ENCODE assay signal across 10 mouse cellular contexts in genomic region chr4:100097364-100097979, GRCm38 (mm10). TPM values are rescaled to one million over a fixed set of nuclear protein-coding genes. Genes with fewer than 3 reads are reported as not detected.
A peak's percentile ranks its signal among the peaks of the same experiment; 100 is the strongest.
DNase-seq lines count a peak whose midpoint lies in the region; ATAC-seq and TF ChIP-seq lines count a peak whose summit lies in the region.
"Had no signal": no experiment of that assay in that cellular context is flagged by ENCODE, and none has a peak within 500 bp of the region (broad histone marks: within the 10 kb centered on the region; RNA-seq: fewer than 3 reads in every experiment).

No protein-coding gene starts in this region.

- peak overlapping the region; percentile 84 for H3K4me3 ChIP-seq in kidney, embryonic 15.5 days (replicated peaks)
- H3K4me3 ChIP-seq in embryonic facial prominence, embryonic 12.5 days = peak overlapping the region; percentile 78
- H3K4me3 ChIP-seq in hindbrain, embryonic 14.5 days (replicated peaks; ENCODE audit: low read length) = peak overlapping the region; percentile 70
- H3K4me3 ChIP-seq in midbrain, postnatal 0 days (ENCODE audit: low read depth, low read length) = peak overlapping the region; percentile 67; the same call in 1 of the 2 replicates

- TF ChIP-seq CTCF in midbrain, postnatal 0 days (IDR thresholded peaks at IDR 0.05) = no peak

- no peaks in the 10 kb centered on the region for H3K36me3 ChIP-seq in kidney, embryonic 15.5 days
- H3K36me3 ChIP-seq in embryonic facial prominence, embryonic 12.5 days = no peaks in the 10 kb centered on the region
- no peaks in the 10 kb centered on the region for H3K36me3 ChIP-seq in hindbrain, embryonic 14.5 days (replicated peaks; ENCODE audit: control insufficient read depth, insufficient read depth)
- no peaks in the 10 kb centered on the region for H3K36me3 ChIP-seq in midbrain, postnatal 0 days (ENCODE audit: insufficient read depth, low read length)
- H3K36me3 ChIP-seq: liver, embryonic 13.5 days had no signal

- H3K27ac ChIP-seq in kidney, embryonic 15.5 days = 0 out of 2 replicates have a peak overlapping the region, but pooled peaks have one; percentile 95
- H3K27ac ChIP-seq in embryonic facial prominence, embryonic 12.5 days = peak overlapping the region; percentile 94; the same call in 1 of the 2 replicates
- H3K27ac ChIP-seq in hindbrain, embryonic 14.5 days = no peak overlapping the region
- no peak overlapping the region for H3K27ac ChIP-seq in midbrain, postnatal 0 days (ENCODE audit: low read depth, low read length)
- H3K27ac ChIP-seq: liver, embryonic 13.5 days had no signal

- no peak for ATAC-seq in kidney, embryonic 15.5 days (replicated peaks; ENCODE audit: low FRiP score)
- ATAC-seq in embryonic facial prominence, embryonic 12.5 days (ENCODE audit: insufficient number of reproducible peaks, insufficient read depth, low FRiP score, low TSS enrichment) = no peak
- no peak for ATAC-seq in hindbrain, embryonic 14.5 days (ENCODE audit: low FRiP score)
- ATAC-seq in midbrain, postnatal 0 days (ENCODE audit: low FRiP score) = no peak
- no peak for ATAC-seq in megakaryocyte, adult 5-6 weeks (ENCODE audit: poor library complexity, severe bottlenecking)

- peak overlapping the region; percentile 87 for H3K4me2 ChIP-seq in kidney, embryonic 15.5 days
- H3K4me2 ChIP-seq in embryonic facial prominence, embryonic 12.5 days (replicated peaks) = peak overlapping the region; percentile 62
- peak overlapping the region; percentile 99 for H3K4me2 ChIP-seq in hindbrain, embryonic 14.5 days (replicated peaks)
- H3K4me2 ChIP-seq in midbrain, postnatal 0 days (ENCODE audit: low read depth, low read length, poor library complexity, severe bottlenecking) = peak overlapping the region; percentile 99; the same call in 1 of the 2 replicates

- no peak for DNase-seq in kidney, postnatal 10 days
- DNase-seq in hindbrain, embryonic 14.5 days (ENCODE audit: low spot score) = no peak
- DNase-seq in midbrain, postnatal 0 days (ENCODE audit: low spot score) = no peak
- no peak for DNase-seq in Muller cell, postnatal 12 days (ENCODE audit: inconsistent ontology term)
- no peak for DNase-seq in spleen, adult 12 weeks (ENCODE audit: low spot score)
- DNase-seq: liver, embryonic 13.5 days; thymus, postnatal 4 days had no signal

- H3K9me3 ChIP-seq in kidney, embryonic 15.5 days (replicated peaks) = no peaks in the 10 kb centered on the region
- H3K9me3 ChIP-seq in embryonic facial prominence, embryonic 12.5 days = no peaks in the 10 kb centered on the region
- H3K9me3 ChIP-seq in hindbrain, embryonic 14.5 days (ENCODE audit: control insufficient read depth, low read length) = no peaks in the 10 kb centered on the region
- no peaks in the 10 kb centered on the region for H3K9me3 ChIP-seq in midbrain, postnatal 0 days (ENCODE audit: low read length)
- H3K9me3 ChIP-seq: liver, embryonic 13.5 days had no signal

- peak overlapping the region; percentile 21; the same call in 1 of the 2 replicates for H3K9ac ChIP-seq in kidney, embryonic 15.5 days
- peak overlapping the region; percentile 87 for H3K9ac ChIP-seq in embryonic facial prominence, embryonic 12.5 days
- H3K9ac ChIP-seq in hindbrain, embryonic 14.5 days = peak overlapping the region; percentile 65; the same call in 1 of the 2 replicates
- H3K9ac ChIP-seq in midbrain, postnatal 0 days (replicated peaks; ENCODE audit: low read length, poor library complexity, severe bottlenecking) = no peak overlapping the region
- H3K9ac ChIP-seq: liver, embryonic 13.5 days had no signal

- 25% methylated on average over 10 of the region's 10 CpGs for WGBS in kidney, embryonic 15.5 days
- 10% methylated on average over 10 of the region's 10 CpGs for WGBS in embryonic facial prominence, embryonic 12.5 days
- WGBS in hindbrain, embryonic 14.5 days = 16% methylated on average over 10 of the region's 10 CpGs
- 23% methylated on average over 10 of the region's 10 CpGs for WGBS in midbrain, postnatal 0 days

- H3K4me1 ChIP-seq in kidney, embryonic 15.5 days = peaks cover 37% of the 10 kb centered on the region
- peaks cover 28% of the 10 kb centered on the region for H3K4me1 ChIP-seq in embryonic facial prominence, embryonic 12.5 days
- no peaks in the 10 kb centered on the region for H3K4me1 ChIP-seq in hindbrain, embryonic 14.5 days (replicated peaks; ENCODE audit: control insufficient read depth, insufficient read depth, low read length)
- H3K4me1 ChIP-seq in midbrain, postnatal 0 days (ENCODE audit: insufficient read depth, low read length) = no peaks in the 10 kb centered on the region
- H3K4me1 ChIP-seq: liver, embryonic 13.5 days had no signal

- H3K27me3 ChIP-seq in kidney, embryonic 15.5 days = no peaks in the 10 kb centered on the region; the same call in 1 of the 2 replicates
- no peaks in the 10 kb centered on the region for H3K27me3 ChIP-seq in embryonic facial prominence, embryonic 12.5 days
- H3K27me3 ChIP-seq in hindbrain, embryonic 14.5 days (ENCODE audit: control insufficient read depth, insufficient read depth, low read length) = peaks cover 13% of the 10 kb centered on the region
- H3K27me3 ChIP-seq in midbrain, postnatal 0 days (ENCODE audit: insufficient read depth, low read length) = peaks cover 3% of the 10 kb centered on the region

RNA-seq across cellular contexts. Expression of gene Ror1, which starts 1.9 kb away (rescaled TPM):
- polyA plus RNA-seq in kidney, embryonic 15.5 days (2015; fragmentation: Nextera tagmentation; extraction: Ambion mirVana) = 10.5 and 11.1 TPM in 2 replicates
- 22.4 and 24.3 TPM in 2 replicates for polyA plus RNA-seq in embryonic facial prominence, embryonic 12.5 days (2016; fragmentation: Nextera tagmentation; extraction: Ambion mirVana)
- polyA plus RNA-seq in hindbrain, embryonic 14.5 days (2014; fragmentation: Nextera tagmentation; extraction: Ambion mirVana) = 1.5 and 1.8 TPM in 2 replicates
- 2.8 and 3.0 TPM in 2 replicates for total RNA-seq in midbrain, postnatal 0 days (2014; rRNA removed)
- 0.73 and 0.76 TPM in 2 replicates for polyA plus RNA-seq in midbrain, postnatal 0 days (2015; fragmentation: Nextera tagmentation; extraction: Ambion mirVana)
- 0.07 TPM in 1 of 2 replicates, not detected in the other for total RNA-seq in megakaryocyte, adult 5-6 weeks (2015)
- total RNA-seq in megakaryocyte, adult 5-6 weeks (2017) = 0.11 TPM in 1 of 2 replicates, not detected in the other

Comparison
In these comparisons a context has a peak if more than half of its experiments do, and no peak if none do; other contexts are left out.
1. H3K27ac ChIP-seq: peak in kidney, embryonic 15.5 days (single experiment) and embryonic facial prominence, embryonic 12.5 days (single experiment); none in hindbrain, embryonic 14.5 days (single experiment) and midbrain, postnatal 0 days (single experiment).
2. Peak in every context shown above with its lines, with median percentiles within 50 percentile points of each other: H3K4me2 ChIP-seq and H3K4me3 ChIP-seq.